Mouse (Mus musculus): ENCODE results near the gene Pusl1. TPM values are rescaled to one million over a fixed set of nuclear protein-coding genes. Genes with fewer than 3 reads are reported as not detected.
A peak's percentile ranks its signal among the peaks of the same experiment; 100 is the strongest.

The Pusl1 gene
- total RNA-seq, 2 experiments from 2014 or later: 9.2 to 13.1 TPM

DNA sequence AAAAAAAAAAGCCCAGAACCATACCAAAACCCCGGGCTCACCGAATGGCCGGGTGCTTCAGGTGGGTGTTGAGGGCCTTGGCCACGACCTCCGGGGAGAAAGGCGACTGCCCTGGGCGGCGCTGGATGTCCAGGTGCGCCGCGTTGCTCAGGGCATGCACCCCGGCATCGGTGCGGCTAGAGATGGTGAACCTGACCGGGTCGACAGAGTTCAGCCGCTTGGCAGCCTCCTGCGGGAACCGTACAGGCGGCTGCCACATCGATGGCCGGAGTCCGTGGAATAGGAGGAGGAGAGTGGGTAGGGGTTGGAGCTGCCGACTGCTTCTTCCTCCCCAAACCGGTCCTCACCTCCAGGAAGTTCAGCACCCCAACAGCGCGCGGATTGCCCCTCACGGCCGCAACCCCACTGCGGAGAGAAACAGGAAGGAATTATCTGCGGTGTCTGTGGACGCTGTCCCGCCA is 540 bp downstream of the Pusl1 start:
- DNase-seq: no peak
- intact Hi-C loops (cut with DNase I; ENCODE audit: low total_unique reads): no loop called here

DNA sequence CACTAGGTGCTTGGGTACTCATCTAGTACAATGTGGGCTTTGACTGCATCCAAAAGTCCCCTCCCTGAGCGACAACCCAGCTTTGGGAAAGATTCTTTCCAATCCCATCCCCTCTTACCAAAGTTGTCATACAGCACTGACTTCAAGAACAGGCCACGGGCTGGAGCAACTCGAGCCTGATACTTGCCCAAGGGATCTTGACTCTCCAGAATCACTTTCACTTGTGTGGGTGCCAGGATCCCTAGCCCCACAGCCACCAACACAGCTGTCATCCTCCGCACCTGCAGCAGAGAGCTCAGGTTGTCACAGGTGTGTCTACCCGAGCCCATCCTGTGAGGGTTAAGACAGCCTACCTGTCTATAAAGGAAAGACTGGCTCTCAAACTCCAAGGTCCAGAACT is 2.3 kb downstream of the Pusl1 start:
- intact Hi-C loops (cut with DNase I; ENCODE audit: low total_unique reads): no loop called here
- no peak for DNase-seq

DNA sequence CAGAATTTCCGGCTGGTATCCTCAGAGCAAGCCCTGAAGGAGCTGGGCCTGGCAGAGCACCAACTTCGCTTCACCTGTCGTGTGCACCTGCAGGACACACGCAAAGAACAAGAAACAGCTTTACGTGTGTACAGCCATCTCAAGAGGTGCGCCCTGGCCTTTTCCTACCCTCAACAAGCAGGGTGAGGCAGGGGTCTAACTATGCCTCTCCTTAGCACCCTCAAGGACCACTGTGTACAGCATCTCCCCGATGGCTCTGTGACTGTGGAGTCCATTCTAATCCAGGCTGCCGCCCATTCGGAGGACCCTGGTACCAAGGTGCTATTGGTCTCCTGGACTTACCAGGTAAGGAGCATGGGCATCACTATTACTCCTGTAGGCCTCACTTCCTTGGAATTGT is 3.4 kb downstream of the Pusl1 start:
- no peak for DNase-seq
- intact Hi-C loops (cut with DNase I; ENCODE audit: low total_unique reads): no loop called here

DNA sequence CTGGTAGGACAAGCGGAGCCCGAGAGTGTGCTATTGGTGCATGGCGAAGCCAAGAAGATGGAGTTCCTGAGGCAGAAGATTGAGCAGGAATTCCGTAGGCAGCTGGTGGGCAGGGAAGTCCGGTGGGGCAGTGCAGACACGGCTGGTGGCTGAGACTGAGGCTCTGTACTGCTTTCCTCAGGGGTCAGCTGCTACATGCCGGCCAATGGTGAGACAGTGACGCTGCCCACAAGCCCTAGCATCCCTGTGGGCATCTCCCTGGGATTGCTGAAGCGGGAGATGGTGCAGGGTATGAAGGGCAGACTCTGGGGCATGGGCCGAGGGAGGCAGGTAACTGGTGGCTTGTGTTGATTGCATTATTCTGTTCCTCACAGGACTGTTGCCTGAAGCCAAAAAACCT is 3.9 kb downstream of the Pusl1 start:
- DNase-seq: no peak
- intact Hi-C loops (cut with DNase I; ENCODE audit: low total_unique reads): no loop called here

DNA sequence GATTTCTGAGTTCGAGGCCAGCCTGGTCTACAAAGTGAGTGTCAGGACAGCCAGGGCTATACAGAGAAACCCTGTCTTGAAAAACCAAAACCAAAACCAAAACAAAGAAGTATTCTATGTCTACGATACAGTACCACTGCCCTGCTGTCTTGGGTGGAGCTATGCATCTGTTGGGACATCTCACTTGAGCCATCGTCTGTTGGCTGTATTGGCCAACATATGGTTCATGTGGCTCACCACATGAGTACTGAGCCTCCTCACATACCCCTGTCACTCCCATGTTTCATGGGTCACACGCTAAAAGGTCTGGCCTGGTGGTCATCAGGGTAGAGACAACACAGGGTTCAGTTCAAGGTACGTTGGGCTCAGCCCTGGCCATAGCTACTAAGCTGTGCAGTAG is 5.3 kb downstream of the Pusl1 start:
- intact Hi-C loops (cut with DNase I; ENCODE audit: low total_unique reads): no loop called here
- DNase-seq: no peak

DNA sequence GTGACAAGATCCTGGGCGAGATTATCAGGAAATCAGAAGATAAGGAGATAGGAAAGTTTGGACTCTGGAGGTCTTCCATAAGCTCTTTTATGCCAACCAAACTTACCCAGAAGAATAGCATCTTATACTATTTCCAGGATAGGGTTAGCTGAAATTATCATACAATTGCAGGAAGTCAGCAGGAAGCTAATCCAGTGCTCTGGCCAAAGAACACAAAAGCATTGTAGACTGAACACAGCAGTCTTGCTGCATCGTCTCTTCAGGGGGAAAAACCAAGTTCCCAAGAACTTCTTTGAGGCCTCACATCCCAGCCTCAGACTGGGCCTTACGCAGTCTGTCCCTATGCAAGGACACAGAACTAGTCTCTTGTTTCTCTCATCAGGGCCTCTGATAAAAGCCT is 8.0 kb downstream of the Pusl1 start:
- DNase-seq: no peak
- intact Hi-C loops (cut with DNase I; ENCODE audit: low total_unique reads): no loop called here

DNA sequence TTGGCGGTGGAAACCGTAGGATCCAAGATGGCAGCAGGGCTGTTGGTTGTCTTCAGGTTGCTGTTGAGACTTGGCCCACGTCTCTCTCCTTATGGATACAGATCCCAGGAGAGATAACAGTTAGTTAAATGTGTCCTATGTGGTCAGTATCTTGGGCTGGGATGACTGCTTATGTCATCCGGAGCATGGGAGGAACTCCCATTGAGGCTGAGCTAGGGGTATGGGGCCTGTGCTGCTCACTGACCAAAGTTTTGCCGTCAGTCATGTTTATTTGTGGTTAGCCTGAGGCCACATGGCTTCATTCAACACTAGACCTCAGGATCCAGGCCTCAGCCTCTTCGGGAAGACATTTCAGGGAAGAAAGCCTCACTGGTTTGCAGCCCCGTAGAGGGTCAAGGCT is 20.2 kb downstream of the Pusl1 start:
- intact Hi-C loops (cut with DNase I; ENCODE audit: low total_unique reads): no loop called here
- no peak for DNase-seq

DNA sequence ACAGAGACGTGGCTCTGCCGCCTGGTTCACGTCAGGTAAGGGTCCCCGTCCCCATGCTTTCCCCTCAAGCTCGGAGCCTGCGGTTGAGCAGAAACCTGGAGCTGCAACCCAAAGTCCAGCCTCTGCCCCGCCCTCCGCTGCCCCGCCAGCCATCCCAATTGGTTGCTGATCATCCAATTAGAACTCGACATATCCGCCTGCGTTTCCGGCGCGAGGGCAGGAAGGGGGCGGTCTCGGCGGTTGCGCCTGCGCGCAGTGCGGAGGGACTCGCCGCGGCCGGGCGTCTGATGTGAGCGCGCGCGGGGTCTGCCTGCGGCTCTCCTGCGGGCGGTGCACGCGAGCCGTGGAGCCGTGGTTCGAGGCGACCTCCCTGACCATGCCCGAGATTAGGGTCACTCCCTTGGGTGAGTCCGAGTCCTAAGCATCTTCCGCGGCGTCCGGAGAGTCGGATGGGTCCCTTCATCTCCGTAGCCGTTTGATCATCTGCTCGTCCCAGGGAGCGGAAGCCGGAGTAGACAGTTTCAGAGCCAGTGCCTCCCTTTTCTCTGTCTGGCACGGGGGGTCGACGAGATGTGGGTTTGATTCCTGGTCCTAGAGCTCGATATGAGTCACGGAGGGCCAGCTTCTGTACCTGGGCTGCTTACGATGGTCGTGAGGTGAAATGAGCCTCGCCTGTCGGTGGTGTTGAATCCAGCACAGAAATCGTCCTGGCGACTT is 22.1 kb downstream of the Pusl1 start, which contains the start of the genes Cptp and Ints11:
Gene Cptp (minus strand): TSS at position 124 of the 717 bp plus-strand sequence.
Gene Ints11 (plus strand): TSS at position 230 of the 717 bp plus-strand sequence.
- DNase-seq: peak; percentile 98
- intact Hi-C loops (cut with DNase I; ENCODE audit: low total_unique reads): no loop called here

DNA sequence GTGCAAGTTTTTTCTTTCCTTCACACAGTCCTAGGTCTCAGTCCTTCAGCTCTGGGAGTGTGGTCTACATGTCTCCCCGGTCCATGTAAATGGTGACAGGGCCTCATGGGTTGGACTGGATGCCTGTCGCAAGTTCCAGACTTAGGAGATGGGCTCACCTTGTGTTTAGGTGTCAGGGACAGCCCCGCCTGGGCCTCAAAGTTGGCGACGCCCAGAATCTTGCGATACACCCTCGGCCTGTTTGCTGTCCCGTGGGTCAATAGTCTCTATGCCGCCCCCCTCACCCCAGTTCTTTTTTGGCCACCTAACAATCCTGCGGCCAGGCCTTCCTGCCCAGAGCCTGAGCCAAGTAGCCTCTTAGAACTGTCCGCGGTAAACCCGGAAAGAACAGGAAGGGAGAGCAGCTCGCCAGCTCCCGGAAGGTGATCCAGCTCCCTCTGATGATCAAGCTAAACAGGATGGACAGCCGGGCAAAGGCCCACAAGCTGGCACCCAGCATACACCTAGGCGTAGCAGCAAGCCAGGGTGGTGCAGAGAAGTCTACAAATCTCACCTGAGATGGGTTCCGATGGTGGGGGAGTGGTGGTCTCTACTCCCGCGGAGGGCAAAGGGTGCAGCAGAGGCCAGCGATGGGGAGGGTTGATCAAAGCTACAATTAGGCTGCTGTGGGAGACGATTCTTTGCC is 22.8 kb downstream of the Pusl1 start:
- intact Hi-C loops (cut with DNase I; ENCODE audit: low total_unique reads): no loop called here
- no peak for DNase-seq

DNA sequence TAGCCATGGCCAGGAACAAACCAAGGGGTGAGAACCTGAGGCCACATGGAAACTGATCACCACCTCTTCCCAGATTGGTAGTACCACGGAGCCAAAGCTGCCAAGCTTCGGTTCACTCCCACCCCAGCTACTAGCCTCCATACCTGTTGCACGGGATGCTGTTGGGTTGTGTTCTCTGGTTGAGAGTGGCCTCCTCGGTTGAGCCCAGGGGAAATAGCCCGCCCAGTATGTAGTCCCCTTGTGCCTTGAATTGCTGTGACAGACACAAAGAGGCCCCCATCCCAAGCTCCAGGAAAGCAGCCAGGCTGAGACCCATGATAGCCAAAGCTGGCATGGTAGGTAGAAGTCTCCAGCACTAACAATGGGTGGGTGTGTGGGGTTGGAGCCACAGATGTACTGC is 28.6 kb downstream of the Pusl1 start, which contains the start of gene Tas1r3:
Gene Tas1r3 (minus strand): TSS at position 362 of the 400 bp plus-strand sequence.
- no peak for DNase-seq
- intact Hi-C loops (cut with DNase I; ENCODE audit: low total_unique reads): no loop called here

DNA sequence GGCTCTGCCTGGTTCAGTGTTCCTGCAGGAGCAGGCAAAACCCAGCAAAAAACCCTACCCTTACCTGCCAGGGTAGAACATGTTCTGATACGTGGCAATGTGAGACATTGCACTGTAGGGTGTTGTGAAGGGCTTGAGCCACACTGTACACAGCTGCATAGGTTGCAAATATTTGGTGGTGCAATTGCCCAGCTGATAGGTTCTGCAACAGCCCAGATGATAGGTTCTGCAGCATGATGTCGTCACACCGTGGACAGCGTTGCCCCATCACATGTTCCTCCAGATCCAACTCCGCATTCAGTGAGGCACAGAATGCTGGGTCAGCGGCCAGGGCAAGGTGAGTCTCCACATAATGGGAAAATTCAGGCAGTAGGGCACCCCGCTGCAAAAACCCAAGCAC is 29.8 kb downstream of the Pusl1 start:
- no peak for DNase-seq
- intact Hi-C loops (cut with DNase I; ENCODE audit: low total_unique reads): no loop called here

DNA sequence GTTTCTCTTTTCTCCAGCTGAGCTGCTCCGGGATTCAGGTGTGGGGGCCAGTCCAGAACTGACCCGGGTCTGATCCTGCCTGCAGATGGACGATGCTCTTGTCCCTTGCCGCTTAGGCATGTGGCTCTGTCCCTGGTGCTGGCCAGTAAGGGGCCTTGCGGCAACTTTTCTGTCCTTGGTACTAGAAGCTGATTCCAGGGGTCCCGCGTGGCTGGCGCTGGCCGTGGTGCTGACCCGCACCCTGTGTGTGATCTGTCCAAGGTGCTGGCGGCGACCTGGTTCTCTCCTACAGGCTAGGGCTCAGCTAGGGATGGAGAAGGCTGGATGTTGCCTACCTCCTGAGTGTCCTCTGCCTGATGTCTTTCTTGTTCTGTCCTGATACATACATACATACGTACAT is 32.3 kb downstream of the Pusl1 start:
- intact Hi-C loops (cut with DNase I; ENCODE audit: low total_unique reads): no loop called here
- no peak for DNase-seq

DNA sequence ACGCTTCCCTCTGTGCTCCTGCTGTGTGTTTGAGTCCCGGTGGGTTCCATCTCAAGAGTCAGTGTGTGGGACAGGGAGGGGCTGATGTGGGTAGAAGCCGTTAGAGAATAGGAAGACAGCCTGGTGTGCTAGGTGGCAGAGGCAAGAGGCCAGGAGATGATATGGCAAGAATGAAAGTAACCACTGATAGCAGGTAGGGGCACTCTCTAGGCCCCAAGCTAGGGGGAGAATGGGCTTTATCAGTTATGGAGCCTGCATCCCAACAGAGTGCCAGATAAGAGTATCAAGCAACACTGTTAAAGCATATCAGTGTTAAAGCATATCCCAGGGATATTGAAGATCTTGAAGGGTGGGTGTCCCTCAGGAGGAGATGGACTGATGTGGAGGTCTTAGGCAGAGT is 34.7 kb downstream of the Pusl1 start:
- intact Hi-C loops (cut with DNase I; ENCODE audit: low total_unique reads): no loop called here
- no peak for DNase-seq

DNA sequence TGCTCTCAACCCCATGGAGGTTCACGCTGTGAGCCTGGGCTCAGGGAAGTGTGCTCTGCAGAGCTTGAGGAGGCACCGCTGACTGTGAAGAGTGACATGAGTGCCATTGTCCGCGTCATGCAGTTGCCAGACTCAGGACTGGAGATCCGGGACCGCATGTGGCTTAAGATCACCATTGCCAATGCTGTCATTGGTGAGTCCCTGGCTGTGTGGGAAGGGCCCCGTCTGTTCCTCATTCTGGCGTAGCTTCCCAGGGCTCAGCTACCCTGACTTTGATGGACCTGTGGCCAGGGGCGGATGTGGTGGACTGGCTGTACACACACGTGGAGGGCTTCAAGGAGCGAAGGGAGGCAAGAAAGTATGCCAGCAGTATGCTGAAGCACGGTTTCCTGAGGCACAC is 35.5 kb downstream of the Pusl1 start:
- no peak for DNase-seq
- intact Hi-C loops (cut with DNase I; ENCODE audit: low total_unique reads): no loop called here

DNA sequence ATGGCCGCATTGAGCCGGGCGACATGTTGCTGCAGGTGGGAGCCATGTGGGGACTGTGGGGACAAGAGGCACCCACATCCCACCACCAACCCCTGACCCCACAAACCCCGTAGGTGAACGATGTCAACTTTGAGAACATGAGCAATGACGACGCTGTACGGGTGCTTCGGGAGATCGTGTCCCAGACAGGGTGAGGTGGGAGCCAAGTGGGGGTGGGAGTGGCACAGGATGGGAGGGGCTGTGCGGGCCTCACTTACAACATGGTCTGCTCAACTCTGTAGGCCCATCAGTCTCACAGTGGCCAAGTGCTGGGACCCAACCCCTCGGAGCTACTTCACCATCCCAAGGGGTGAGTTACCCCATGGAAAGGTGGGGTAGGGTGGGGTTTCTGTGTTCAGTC is 36.6 kb downstream of the Pusl1 start:
- intact Hi-C loops (cut with DNase I; ENCODE audit: low total_unique reads): no loop called here
- DNase-seq: no peak

DNA sequence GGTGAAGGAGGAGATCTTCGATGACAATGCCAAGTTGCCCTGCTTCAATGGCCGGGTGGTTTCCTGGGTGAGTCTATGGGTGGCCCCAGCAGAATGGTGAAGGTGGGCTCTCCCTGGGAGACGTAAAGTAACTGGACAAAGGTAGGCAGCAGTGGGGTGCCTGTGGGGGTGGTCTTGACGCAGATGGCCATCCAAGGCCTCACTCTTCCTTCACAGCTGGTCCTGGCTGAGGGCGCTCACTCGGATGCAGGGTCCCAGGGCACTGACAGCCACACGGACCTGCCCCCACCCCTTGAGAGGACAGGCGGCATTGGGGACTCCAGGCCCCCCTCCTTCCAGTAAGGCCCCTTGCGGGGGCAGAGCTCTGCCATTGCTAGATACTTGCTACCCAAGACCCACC is 38.2 kb downstream of the Pusl1 start:
- DNase-seq: no peak
- intact Hi-C loops (cut with DNase I; ENCODE audit: low total_unique reads): no loop called here

DNA sequence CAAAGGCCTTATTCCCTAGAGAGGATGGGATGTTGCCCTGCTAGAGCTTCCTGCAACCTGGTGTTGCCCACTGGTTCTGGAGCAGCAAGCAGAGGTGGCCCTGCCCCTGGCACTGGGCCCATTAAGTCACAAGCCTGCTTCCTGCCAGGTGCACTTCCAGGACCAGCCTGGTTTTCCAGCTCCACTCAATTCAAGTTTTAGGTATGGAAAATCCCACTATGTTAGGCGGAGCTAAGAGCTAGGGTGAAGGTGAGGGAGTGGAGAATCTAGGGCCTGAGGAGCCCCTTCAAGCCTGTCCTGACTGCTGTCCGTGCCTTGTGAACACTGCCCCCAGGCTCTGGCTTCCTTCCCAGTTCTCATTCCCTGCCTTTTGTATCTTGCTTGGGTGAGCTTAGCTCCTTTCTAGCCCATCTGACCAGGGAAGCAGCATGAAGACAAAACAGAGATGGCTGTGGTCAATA is 39.6 kb downstream of the Pusl1 start:
- intact Hi-C loops (cut with DNase I; ENCODE audit: low total_unique reads): no loop called here
- no peak for DNase-seq

DNA sequence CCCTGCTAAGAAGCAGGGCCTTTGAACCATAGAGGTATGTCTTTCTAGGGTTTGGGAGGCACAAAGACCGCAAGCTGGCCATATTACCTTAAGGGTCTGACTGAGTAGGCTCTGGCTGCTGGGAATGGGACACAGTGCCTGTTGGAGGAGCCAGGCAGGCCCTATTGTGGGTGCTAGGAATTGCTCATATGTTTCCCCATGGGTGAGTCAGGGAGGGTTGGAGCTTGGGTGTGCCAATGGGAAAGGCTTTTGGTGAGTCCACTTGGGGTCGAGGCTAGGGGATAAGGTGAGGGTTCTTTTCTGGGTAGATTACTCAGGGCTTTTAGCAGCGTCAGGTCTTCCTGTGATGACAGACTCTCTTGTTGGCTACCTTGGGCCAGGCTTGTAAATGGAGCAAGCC is 40.2 kb downstream of the Pusl1 start:
- intact Hi-C loops (cut with DNase I; ENCODE audit: low total_unique reads): no loop called here
- no peak for DNase-seq

DNA sequence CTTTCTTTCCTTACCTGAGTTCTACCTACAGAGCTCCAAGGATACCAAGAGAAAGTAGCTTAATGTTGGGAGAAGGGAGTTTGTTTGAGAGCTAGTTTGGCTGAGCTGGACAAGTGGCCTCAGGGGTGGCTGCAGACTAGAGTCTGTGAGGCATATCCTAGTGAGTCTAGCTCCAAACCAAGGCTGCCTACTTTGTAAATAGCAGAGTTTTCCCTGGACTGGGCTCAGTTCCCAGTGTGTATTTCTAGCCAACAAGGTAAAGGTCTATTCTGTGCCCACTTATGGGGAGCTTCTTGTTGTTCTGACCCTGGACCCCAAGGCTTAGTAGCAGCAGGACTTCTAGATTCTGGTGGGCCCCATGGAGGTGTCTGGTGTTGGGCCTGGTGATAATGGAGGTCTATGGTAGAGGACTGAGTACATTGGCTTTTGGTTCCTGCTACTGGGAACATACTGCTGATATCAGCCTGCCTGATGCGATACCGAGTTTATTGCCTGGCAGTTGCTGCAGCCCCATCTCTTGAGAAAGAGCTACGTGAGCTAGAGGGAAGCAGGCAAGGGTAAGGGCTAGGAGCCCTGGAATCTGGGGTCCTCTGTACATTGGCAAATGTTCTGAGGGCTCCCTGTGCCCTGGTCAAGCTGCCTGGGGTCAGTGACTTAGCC is 41.7 kb downstream of the Pusl1 start:
- intact Hi-C loops (cut with DNase I; ENCODE audit: low total_unique reads): no loop called here
- DNase-seq: no peak

DNA sequence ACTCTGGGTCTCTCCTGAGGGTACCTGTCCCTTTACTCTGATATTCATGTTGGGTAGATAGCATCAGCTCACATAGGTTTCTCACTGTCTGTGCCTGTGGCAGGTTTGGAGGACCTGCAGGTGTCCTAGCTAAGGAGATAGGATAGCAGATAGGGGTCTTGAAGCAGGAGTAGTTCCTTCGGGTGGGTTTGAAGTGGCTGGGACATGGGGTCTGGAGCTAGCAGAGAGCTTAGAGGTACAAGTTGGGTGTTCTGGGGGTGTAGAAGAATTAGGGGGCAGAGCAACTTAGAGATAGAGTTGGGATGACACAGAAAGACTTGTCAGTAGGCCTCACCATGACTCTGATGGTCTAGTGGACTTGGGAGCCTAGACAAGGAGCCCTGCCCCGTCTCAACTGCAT is 42.2 kb downstream of the Pusl1 start:
- DNase-seq: no peak

More for the DNA sequence above, 42.2 kb downstream of the Pusl1 start:
- intact Hi-C loops (cut with DNase I; ENCODE audit: low total_unique reads): no loop called here

Measured in gastrocnemius, postnatal 14 days (tissue).